Mouse (Mus musculus) heart, postnatal 14 days (tissue): ENCODE results near the gene Dyrk1a. TPM values are rescaled to one million over a fixed set of nuclear protein-coding genes. Genes with fewer than 3 reads are reported as not detected.
"Not testable (repeated sequence)": the region's sequence is repeated elsewhere in the genome, so short reads cannot be mapped to it uniquely, and the experiment has no call there.

Experiments used
- DNase-seq, 2 experiments: peaks; one replicate each; pipeline ENCODE4 v3.0.0; 2021 to 2022
- intact Hi-C: fragments of 180-260 bp; cut with DNase I; formaldehyde crosslinking; loops from one replicate; pipeline ENCODE4 v1.15.1; 2025
- total RNA-seq, 2 experiments: library from RNA; stranded (reverse); gene quantifications; 2 replicates each; pipeline ENCODE4 v1.2.3; 2021

The Dyrk1a gene
- total RNA-seq, 2 experiments from 2014 or later = 68.6 to 69.6 TPM

GRCm38 (mm10) chr16:94683960-94684359, 114.2 kb downstream of the Dyrk1a start:
- intact Hi-C loops = no loop called here
- DNase-seq = no peak

GRCm38 (mm10) chr16:94693687-94694305, 124.0 kb downstream of the Dyrk1a start:
- intact Hi-C loops = no loop called here
- no peak for DNase-seq

DNA sequence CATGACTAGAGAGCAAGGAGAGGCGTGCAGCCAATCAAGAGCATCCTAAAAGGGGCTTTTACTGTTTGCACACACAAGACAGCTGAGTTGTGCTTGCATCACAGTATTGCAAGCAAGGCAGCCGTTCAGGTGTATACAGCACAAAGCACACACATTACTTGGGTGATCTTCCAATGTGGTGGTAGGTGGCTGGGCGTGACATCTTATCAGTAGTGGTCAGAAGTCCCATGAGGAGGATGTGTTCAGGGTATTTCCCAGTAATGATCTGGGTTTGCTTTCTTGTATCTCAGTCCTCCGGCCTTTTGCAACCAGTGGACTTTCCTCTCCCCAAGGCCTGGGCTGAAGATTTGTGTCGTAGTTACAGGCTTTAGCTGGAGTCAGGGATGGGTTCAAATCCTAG, 127.7 kb downstream of the Dyrk1a start:
- DNase-seq = no peak
- intact Hi-C loops = no loop called here

DNA sequence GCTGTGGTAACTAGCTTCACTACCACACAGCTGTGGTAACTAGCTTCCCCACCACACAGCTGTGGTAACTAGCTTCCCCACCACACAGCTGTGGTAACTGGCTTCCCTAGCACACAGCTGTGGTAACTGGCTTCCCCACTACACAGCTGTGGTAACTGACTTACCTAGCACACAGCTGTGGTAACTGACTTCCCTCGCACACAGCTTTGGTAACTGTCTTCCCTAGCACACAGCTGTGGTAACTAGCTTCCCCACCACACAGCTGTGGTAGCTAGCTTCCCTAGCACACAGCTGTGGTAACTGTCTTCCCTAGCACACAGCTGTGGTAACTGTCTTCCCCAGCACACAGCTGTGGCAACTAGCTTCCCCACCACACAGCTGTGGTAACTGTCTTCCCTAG, 128.4 kb downstream of the Dyrk1a start:
- DNase-seq, intact Hi-C loops: not testable (repeated sequence)

DNA sequence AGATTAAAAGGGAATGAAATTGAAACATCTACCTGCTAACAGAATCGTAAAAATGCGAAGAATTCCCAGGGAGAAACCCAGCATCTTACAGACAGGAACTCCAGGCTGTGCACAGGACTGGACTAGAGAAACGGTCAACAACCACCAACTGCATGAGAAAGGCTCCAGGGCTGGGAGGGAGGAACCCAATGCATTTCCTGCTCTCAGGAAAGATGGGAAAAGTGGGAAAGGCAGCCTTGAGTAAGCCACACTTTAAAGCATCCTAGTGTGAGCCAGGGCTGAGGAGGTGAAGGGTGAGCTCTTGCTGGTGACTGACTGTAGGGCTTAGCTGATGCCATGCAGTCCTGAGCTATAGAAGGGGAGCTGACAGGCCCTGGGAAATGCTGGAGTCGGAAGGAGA, 131.3 kb downstream of the Dyrk1a start:
- intact Hi-C loops = no loop called here
- DNase-seq = no peak

DNA sequence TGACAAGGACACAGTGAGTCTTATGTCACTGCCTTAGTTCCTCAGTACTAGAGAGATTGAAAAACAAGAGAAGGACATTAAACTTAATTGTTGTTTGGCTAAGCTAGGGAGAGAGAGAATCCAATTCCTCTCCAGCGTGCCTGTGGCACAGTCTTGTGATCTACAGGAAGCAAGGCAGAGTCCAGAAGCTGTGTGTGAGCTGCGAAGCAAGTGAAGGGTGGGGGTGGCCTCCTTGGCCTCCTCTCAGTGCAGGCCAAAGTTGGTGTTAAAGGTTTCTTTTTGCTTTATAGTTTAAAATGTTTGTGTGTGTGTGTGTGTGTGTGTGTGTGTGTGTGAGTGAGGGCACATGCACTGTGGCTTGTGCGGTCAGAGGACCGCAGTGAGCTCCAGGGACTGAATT, 132.2 kb downstream of the Dyrk1a start:
- DNase-seq = no peak
- intact Hi-C loops = no loop called here

DNA sequence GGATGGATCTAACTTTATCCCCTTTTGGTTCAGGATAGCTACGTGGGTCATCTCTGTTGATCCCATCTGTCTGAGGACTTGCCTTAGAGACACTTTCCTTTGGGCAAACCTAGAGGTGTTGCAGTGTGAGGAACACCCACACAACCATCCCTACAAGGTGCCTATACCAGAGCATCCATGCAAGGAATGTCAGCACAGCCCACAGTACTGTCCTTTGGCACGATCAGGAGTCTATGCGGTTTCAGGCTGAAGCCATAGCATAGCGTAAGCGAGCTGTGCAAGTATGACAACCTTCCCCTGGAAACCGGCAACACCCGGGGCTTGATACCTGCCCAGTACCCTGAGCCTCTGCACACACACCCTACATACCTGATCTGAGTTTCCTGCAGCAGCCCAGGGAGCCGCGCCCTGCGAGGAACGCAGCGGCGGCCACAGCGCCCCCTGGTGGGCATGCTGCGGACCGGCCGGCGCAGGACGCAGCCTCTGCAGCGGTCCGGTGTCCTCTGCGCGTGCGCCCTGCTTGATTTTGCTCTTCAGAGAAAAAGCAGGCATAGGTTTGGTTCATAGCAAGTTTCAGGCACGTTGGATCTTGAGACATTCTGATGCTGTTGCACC, 143.8 kb downstream of the Dyrk1a start:
- DNase-seq = peak; percentile 88 to 93
- intact Hi-C loops = loop anchor here (5.0 kb wide), 2 partner anchors 146 to 236 kb away; no protein-coding TSS in a partner anchor

GRCm38 (mm10) chr16:94714483-94714882, 144.7 kb downstream of the Dyrk1a start:
- intact Hi-C loops = loop anchor here (5.0 kb wide), 2 partner anchors 147 to 237 kb away; no protein-coding TSS in a partner anchor
- DNase-seq = no peak

DNA sequence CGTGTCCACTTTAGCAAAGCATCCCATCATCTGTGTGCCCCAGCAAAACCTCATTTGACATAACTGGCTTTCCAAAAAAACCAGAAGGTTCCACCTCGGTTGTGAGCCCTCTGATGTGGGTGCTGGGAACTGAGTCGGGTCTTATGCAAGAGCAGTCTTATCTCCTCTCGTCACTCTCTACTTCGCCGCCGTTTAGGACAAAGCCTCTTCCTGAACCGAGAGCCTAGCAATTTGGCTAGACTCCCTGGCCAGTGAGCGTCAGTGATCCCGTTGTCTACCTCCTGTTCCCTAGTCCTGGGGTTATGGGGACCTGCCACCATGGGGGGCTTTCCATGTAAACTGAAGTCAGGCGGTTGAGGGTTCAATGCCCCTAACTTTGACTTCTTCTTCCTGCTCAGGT, 147.2 kb downstream of the Dyrk1a start:
- intact Hi-C loops = no loop called here
- no peak for DNase-seq

DNA sequence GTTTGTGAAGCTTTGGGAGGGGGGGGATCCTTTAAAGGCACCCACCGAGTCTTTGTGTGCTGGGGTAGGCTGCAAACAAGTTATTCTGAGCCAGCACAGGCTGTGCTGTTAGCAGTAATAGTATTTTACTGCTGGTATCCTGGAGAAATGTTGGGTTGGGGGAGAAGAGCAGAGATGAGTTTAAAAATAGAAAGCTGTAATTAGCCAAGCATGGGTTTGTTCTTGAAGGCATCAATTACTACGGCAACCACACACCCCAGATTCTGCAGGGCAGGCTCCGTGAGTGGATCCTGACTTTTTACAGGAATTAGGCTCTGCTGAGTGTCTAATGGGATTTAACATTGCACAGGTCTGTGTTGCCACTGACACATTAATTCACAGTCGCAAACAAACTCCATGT, 149.1 kb downstream of the Dyrk1a start:
- DNase-seq = no peak
- intact Hi-C loops = no loop called here

DNA sequence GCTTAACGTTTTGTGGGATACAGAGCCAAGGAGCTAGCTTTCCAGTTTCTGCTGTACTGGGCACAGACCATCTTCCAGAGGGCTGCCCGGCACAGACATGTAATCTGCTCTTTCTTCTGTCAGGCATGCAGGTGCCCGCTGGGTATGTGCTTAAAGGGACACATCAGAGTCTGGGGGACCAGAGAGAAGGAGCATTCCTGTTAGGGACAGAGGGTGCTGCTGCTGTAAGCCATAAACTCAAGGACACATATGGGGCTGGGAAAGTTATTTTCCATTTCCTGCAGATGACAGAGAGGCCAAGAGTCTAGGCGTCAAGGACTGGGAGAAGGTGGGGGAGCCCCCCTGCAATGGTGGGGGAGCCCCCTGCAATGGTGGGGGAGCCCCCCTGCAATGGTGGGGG, 149.7 kb downstream of the Dyrk1a start:
- DNase-seq = no peak
- intact Hi-C loops = no loop called here

- no peak for DNase-seq
- intact Hi-C loops = no loop called here
Observed at GRCm38 (mm10) chr16:94720476-94721153, 150.8 kb downstream of the Dyrk1a start.

- peak; percentile 18 to 37 for DNase-seq
- intact Hi-C loops = no loop called here
Observed at GRCm38 (mm10) chr16:94721549-94722006, 151.8 kb downstream of the Dyrk1a start.

DNA sequence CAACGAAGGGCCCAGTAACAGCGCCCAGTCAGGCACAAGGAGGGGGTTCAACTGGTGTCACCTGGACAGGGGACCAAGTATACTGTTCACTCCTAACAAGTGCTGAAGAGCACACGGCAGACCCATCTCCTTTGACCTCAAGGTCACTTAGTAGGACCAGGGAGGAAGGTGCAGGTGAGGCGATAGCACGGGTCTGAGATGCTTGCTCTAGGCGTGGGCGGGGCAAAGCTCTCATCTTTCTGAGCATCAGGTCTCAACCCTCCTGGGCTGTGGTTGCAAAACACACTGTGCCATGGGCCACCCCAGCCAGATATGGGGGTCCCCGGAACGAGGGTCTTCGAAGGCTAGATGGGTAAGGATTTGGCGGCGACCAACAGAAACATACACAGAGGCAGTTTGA, 153.1 kb downstream of the Dyrk1a start:
- intact Hi-C loops = no loop called here
- peak in 1 of 2 experiments; percentile 6 for DNase-seq

DNA sequence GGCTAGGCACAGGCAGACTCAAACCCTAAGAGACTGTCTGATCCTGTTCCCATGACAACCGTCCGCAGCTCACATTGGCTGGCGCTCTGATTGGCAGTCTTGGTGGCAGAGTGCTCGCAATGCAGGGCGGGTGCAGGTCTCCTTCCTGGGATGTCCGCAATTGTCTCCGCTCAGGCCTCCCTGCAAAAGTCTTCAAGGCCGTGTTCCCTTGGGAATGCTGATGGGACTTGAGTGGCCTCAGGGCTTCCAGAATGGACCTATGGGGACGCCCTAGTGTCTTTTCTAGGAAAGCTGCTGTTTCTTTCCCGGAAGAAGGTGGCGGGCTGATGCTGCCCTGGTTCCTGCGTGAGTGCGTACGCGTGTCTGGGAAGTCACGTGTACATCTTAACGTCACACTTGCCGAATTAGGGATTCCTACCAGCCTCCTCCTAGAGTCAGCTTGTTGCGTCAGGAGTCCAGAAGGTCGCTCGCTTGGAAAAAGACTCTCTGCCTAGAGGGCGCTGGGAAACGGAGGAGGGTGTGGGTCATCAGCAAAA, 154.3 kb downstream of the Dyrk1a start:
- DNase-seq = peak; percentile 64 to 74
- intact Hi-C loops = no loop called here

- peak; percentile 14 to 30 for DNase-seq
- intact Hi-C loops = no loop called here
Observed at GRCm38 (mm10) chr16:94724747-94725211, 155.0 kb downstream of the Dyrk1a start.

DNA sequence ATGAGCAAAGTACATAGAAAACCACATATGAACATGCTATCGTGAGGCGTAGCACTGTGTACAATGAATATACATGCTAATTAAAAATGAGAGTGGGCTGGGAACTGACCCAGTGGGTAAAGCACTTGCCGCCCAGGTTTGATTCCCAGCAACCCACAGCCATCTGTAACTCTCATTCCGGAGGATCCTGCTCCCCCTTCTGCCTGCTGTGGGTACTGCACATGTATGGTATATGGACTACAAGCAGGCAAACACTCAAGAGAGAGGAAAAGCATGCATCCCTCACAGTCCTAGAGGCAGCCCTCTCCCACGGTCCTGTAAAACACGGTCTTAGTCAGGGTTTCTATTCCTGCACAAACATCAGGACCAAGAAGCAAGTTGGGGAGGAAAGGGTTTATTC, 159.4 kb downstream of the Dyrk1a start:
- intact Hi-C loops = no loop called here

GRCm38 (mm10) chr16:94731027-94731426, 161.2 kb downstream of the Dyrk1a start:
- intact Hi-C loops = no loop called here
- no peak for DNase-seq

More for the DNA sequence above, 159.4 kb downstream of the Dyrk1a start:
- no peak for DNase-seq

GRCm38 (mm10) chr16:94735472-94735871, 165.7 kb downstream of the Dyrk1a start:
- DNase-seq = no peak
- intact Hi-C loops = no loop called here

- no peak for DNase-seq
- intact Hi-C loops = no loop called here
Observed at GRCm38 (mm10) chr16:94736462-94737358, 166.9 kb downstream of the Dyrk1a start.
